Comparison of ENCODE assay signal across 16 mouse cellular contexts in genomic region chr11:44539291-44539930, GRCm38 (mm10). TPM values are rescaled to one million over a fixed set of nuclear protein-coding genes. Genes with fewer than 3 reads are reported as not detected.
DNase-seq lines count a peak whose midpoint lies in the region; ATAC-seq and TF ChIP-seq lines count a peak whose summit lies in the region.
"Had no signal": no experiment of that assay in that cellular context is flagged by ENCODE, and none has a peak within 500 bp of the region (broad histone marks: within the 10 kb centered on the region; RNA-seq: fewer than 3 reads in every experiment).

No protein-coding gene starts in this region.

- ATAC-seq in lung, embryonic 14.5 days (ENCODE audit: insufficient read depth), result no peak
- ATAC-seq in embryonic facial prominence, embryonic 15.5 days (ENCODE audit: insufficient number of reproducible peaks, low FRiP score, low TSS enrichment, low read depth), result no peak
- peak; percentile 18 for ATAC-seq in megakaryocyte progenitor cell, adult 5-6 weeks (replicated peaks; ENCODE audit: poor library complexity)

- no peak overlapping the region for H3K9ac ChIP-seq in lung, embryonic 14.5 days
- H3K9ac ChIP-seq in embryonic facial prominence, embryonic 15.5 days, result no peak overlapping the region
- H3K9ac ChIP-seq: kidney, embryonic 15.5 days; neural tube, embryonic 13.5 days had no signal

- H3K27ac ChIP-seq in lung, embryonic 14.5 days (ENCODE audit: low read depth), result no peak overlapping the region
- H3K27ac ChIP-seq in embryonic facial prominence, embryonic 15.5 days (replicated peaks), result peak overlapping the region; percentile 23
- H3K27ac ChIP-seq: kidney, embryonic 15.5 days; neural tube, embryonic 13.5 days had no signal

- H3K27me3 ChIP-seq in lung, embryonic 14.5 days (ENCODE audit: insufficient read depth, low read length), result no peaks in the 10 kb centered on the region
- no peaks in the 10 kb centered on the region for H3K27me3 ChIP-seq in embryonic facial prominence, embryonic 15.5 days
- H3K27me3 ChIP-seq: kidney, embryonic 15.5 days; neural tube, embryonic 13.5 days had no signal

- no peaks in the 10 kb centered on the region for H3K9me3 ChIP-seq in lung, embryonic 14.5 days (ENCODE audit: low read depth, low read length)
- H3K9me3 ChIP-seq in embryonic facial prominence, embryonic 15.5 days (replicated peaks), result no peaks in the 10 kb centered on the region
- H3K9me3 ChIP-seq: kidney, embryonic 15.5 days; neural tube, embryonic 13.5 days had no signal

- H3K4me2 ChIP-seq in lung, embryonic 14.5 days, result no peak overlapping the region
- no peak overlapping the region for H3K4me2 ChIP-seq in embryonic facial prominence, embryonic 15.5 days (replicated peaks)
- H3K4me2 ChIP-seq: kidney, embryonic 15.5 days; neural tube, embryonic 13.5 days had no signal

- WGBS in lung, embryonic 14.5 days, result 63% methylated on average over 10 of the region's 10 CpGs
- 38% methylated on average over 10 of the region's 10 CpGs for WGBS in embryonic facial prominence, embryonic 15.5 days

- DNase-seq in lung, embryonic 14.5 days, result peak; percentile 13
- no peak for DNase-seq in lung, postnatal 36 days
- DNase-seq in brain, embryonic 14.5 days (ENCODE audit: low read depth), result peak; percentile 40
- DNase-seq in neural tube, embryonic 10.5 days (ENCODE audit: extremely low spot score, low spot score), result no peak
- DNase-seq in spleen, adult 12 weeks (ENCODE audit: low spot score), result no peak
- no peak for DNase-seq in cerebellum, postnatal 4 days (ENCODE audit: low spot score in 2 of 2)
- DNase-seq: adrenal gland, adult 2 months; cerebellum, adult 11-12 months; gastrocnemius, postnatal 14 days; layer of hippocampus, postnatal 36 days; lung, postnatal 10 days; thymus, adult 2 months had no signal

- 0 out of 2 replicates have a peak, but pooled peaks cover 4% of the 10 kb centered on the region for H3K4me1 ChIP-seq in lung, embryonic 14.5 days (ENCODE audit: insufficient read depth)
- H3K4me1 ChIP-seq in embryonic facial prominence, embryonic 15.5 days, result peaks cover 40% of the 10 kb centered on the region

- no peak overlapping the region for H3K4me3 ChIP-seq in lung, embryonic 14.5 days (ENCODE audit: low read depth, low read length)
- H3K4me3 ChIP-seq in embryonic facial prominence, embryonic 15.5 days (replicated peaks), result no peak overlapping the region
- H3K4me3 ChIP-seq: kidney, embryonic 15.5 days; neural tube, embryonic 13.5 days had no signal

- TF ChIP-seq CTCF in lung, embryonic 14.5 days (IDR thresholded peaks at IDR 0.05; ENCODE audit: low read depth), result no peak
- TF ChIP-seq CTCF in brain, embryonic 14.5 days (IDR thresholded peaks at IDR 0.05; ENCODE audit: borderline replicate concordance, extremely low read depth, insufficient read depth, insufficient read length), result no peak

- H3K36me3 ChIP-seq in lung, embryonic 14.5 days (ENCODE audit: insufficient read depth), result peaks cover 66% of the 10 kb centered on the region
- H3K36me3 ChIP-seq in embryonic facial prominence, embryonic 15.5 days, result peaks cover 23% of the 10 kb centered on the region

- no peak for TF ChIP-seq POLR2A in brain, embryonic 14.5 days (IDR thresholded peaks at IDR 0.05; ENCODE audit: borderline replicate concordance, extremely low read depth, insufficient read depth, insufficient read length, poor library complexity, severe bottlenecking)

RNA-seq across cellular contexts. Expression of gene Rnf145, which starts 20.6 kb away (rescaled TPM):
- 85.7 and 89.5 TPM in 2 replicates for polyA plus RNA-seq in lung, embryonic 14.5 days (2014; fragmentation: Nextera tagmentation; extraction: Ambion mirVana)
- polyA plus RNA-seq in brain, embryonic 14.5 days (2012; rRNA removed), result 179 and 193 TPM in 2 replicates
- 75.2 and 77.5 TPM in 2 replicates for polyA plus RNA-seq in embryonic facial prominence, embryonic 15.5 days (2015; fragmentation: Nextera tagmentation; extraction: Ambion mirVana)
- total RNA-seq in megakaryocyte progenitor cell, adult 5-6 weeks (2015), result 12.8 and 18.9 TPM in 2 replicates
- total RNA-seq in megakaryocyte progenitor cell, adult 5-6 weeks (2017), result 20.7 and 24.9 TPM in 2 replicates

Comparison
In these comparisons a context has a peak if more than half of its experiments do, and no peak if none do; other contexts are left out.
1. DNase-seq: peak in lung, embryonic 14.5 days (single experiment) and brain, embryonic 14.5 days (single experiment); none in lung, postnatal 36 days (single experiment), neural tube, embryonic 10.5 days (single experiment), spleen, adult 12 weeks (single experiment) and cerebellum, postnatal 4 days (0 of 2).